Mouse (Mus musculus): ENCODE results near the gene Bag6. TPM values are rescaled to one million over a fixed set of nuclear protein-coding genes. Genes with fewer than 3 reads are reported as not detected.
A peak's percentile ranks its signal among the peaks of the same experiment; 100 is the strongest.

Bag6 gene
- polyA plus RNA-seq, 1 experiment from 2014 or later, result 84.0 TPM

- Histone ChIP-seq H3K9ac (replicated peaks) (no peak within 1 kb of the TSS), H3K4me3 (peak within 1 kb of the TSS; percentile 40)
- ATAC-seq (ENCODE audit: low FRiP score, low read depth), result no peak
Measured at GRCm38 (mm10) chr17:35193881-35194843, 59.2 kb downstream of the Bag6 start, which contains the start of gene Ltb. Gene Ltb (plus strand): TSS chr17:35194439.

GRCm38 (mm10) chr17:35194844-35195630 lies 60.1 kb downstream of the Bag6 start:
- peaks cover 40% of the 10 kb centered on the region for H3K27me3 ChIP-seq
- H3K4me1 ChIP-seq, result peaks cover 11% of the 10 kb centered on the region
- peak overlapping the region; percentile 70 for H3K4me2 ChIP-seq (replicated peaks)
- no peak overlapping the region for H3K27ac ChIP-seq (replicated peaks)
- H3K4me3 ChIP-seq, result peak overlapping the region; percentile 40
- H3K36me3 ChIP-seq, result no peaks in the 10 kb centered on the region
- 45% methylated on average over 19 of the region's 19 CpGs for WGBS
- H3K9ac ChIP-seq (replicated peaks), result peak overlapping the region; percentile 40; the same call in 1 of the 2 replicates
- H3K9me3 ChIP-seq, result no peaks in the 10 kb centered on the region
- 0 out of 2 replicates have a peak, but pooled peaks have one; percentile 27 for ATAC-seq (ENCODE audit: low FRiP score, low read depth)

More at GRCm38 (mm10) chr17:35193881-35194843, 59.2 kb downstream of the Bag6 start, which contains the start of gene Ltb:
- 74% methylated on average over 28 of the region's 28 CpGs for WGBS
- H3K4me1 ChIP-seq, result peaks cover 11% of the 10 kb centered on the region
- H3K27me3 ChIP-seq, result peaks cover 39% of the 10 kb centered on the region
- H3K36me3 ChIP-seq, result no peaks in the 10 kb centered on the region
- peak within 1 kb of the TSS; percentile 70 for H3K4me2 ChIP-seq (replicated peaks)
- H3K9me3 ChIP-seq, result no peaks in the 10 kb centered on the region
- no peak within 1 kb of the TSS for H3K27ac ChIP-seq (replicated peaks)

- H3K4me1 ChIP-seq, result peaks cover 11% of the 10 kb centered on the region
- no peak overlapping the region for H3K27ac ChIP-seq (replicated peaks)
- WGBS, result 2% methylated on average over 65 of the region's 66 CpGs
- no peaks in the 10 kb centered on the region for H3K9me3 ChIP-seq
- H3K4me2 ChIP-seq (replicated peaks), result peak overlapping the region; percentile 70
- H3K36me3 ChIP-seq, result no peaks in the 10 kb centered on the region
- peaks cover 48% of the 10 kb centered on the region for H3K27me3 ChIP-seq
- peak overlapping the region; percentile 40; the same call in 1 of the 2 replicates for H3K9ac ChIP-seq (replicated peaks)
- H3K4me3 ChIP-seq, result peak overlapping the region; percentile 40
- 0 out of 2 replicates have a peak, but pooled peaks have one; percentile 69 for ATAC-seq (ENCODE audit: low FRiP score, low read depth)
Measured at GRCm38 (mm10) chr17:35195631-35196320, 60.8 kb downstream of the Bag6 start.

- H3K9me3 ChIP-seq, result no peaks in the 10 kb centered on the region
- 29% methylated on average over 9 of the region's 9 CpGs for WGBS
- H3K4me1 ChIP-seq, result peaks cover 11% of the 10 kb centered on the region
- H3K4me2 ChIP-seq (replicated peaks), result peak overlapping the region; percentile 70
- no peak overlapping the region for H3K9ac ChIP-seq (replicated peaks)
- peaks cover 53% of the 10 kb centered on the region for H3K27me3 ChIP-seq
- no peak overlapping the region for H3K27ac ChIP-seq (replicated peaks)
- H3K4me3 ChIP-seq, result peak overlapping the region; percentile 40
- ATAC-seq (ENCODE audit: low FRiP score, low read depth), result no peak
- H3K36me3 ChIP-seq, result no peaks in the 10 kb centered on the region
Measured at GRCm38 (mm10) chr17:35196321-35196641, 61.3 kb downstream of the Bag6 start.

Small RNAs within 50 kb of the gene (microRNA-seq; reads per million reads assigned to microRNA genes)
- gene Mir6973a, result not detected

Other genes starting within 250 kb of the Bag6 start
- 0.86 and 2.1 TPM in 2 replicates for gene C2, start 236.9 kb upstream of the Bag6 start, polyA plus RNA-seq (2016; fragmentation: Nextera tagmentation; extraction: Ambion mirVana)
- gene Ehmt2, start 236.7 kb upstream of the Bag6 start, polyA plus RNA-seq (2016; fragmentation: Nextera tagmentation; extraction: Ambion mirVana), result 113 and 120 TPM in 2 replicates
- 0.08 and 0.13 TPM in 2 replicates for gene Slc44a4, start 220.7 kb upstream of the Bag6 start, polyA plus RNA-seq (2016; fragmentation: Nextera tagmentation; extraction: Ambion mirVana)
- gene Neu1, start 203.9 kb upstream of the Bag6 start, polyA plus RNA-seq (2016; fragmentation: Nextera tagmentation; extraction: Ambion mirVana), result 20.4 and 20.7 TPM in 2 replicates
- gene Hspa1b, start 175.9 kb upstream of the Bag6 start, polyA plus RNA-seq (2016; fragmentation: Nextera tagmentation; extraction: Ambion mirVana), result 0.22 TPM in 1 of 2 replicates, not detected in the other
- gene Gm20481, start 165.3 kb upstream of the Bag6 start, polyA plus RNA-seq (2016; fragmentation: Nextera tagmentation; extraction: Ambion mirVana), result not detected in 2 replicates
- 2.3 and 2.8 TPM in 2 replicates for gene Hspa1a, start 163.0 kb upstream of the Bag6 start, polyA plus RNA-seq (2016; fragmentation: Nextera tagmentation; extraction: Ambion mirVana)
- 1.1 and 1.7 TPM in 2 replicates for gene Hspa1l, start 162.5 kb upstream of the Bag6 start, polyA plus RNA-seq (2016; fragmentation: Nextera tagmentation; extraction: Ambion mirVana)
- 188 and 202 TPM in 2 replicates for gene Lsm2, start 153.3 kb upstream of the Bag6 start, polyA plus RNA-seq (2016; fragmentation: Nextera tagmentation; extraction: Ambion mirVana)
- gene Vars, start 134.2 kb upstream of the Bag6 start, polyA plus RNA-seq (2016; fragmentation: Nextera tagmentation; extraction: Ambion mirVana), result 139 and 142 TPM in 2 replicates
- gene Vwa7, start 118.6 kb upstream of the Bag6 start, polyA plus RNA-seq (2016; fragmentation: Nextera tagmentation; extraction: Ambion mirVana), result 0.14 and 0.23 TPM in 2 replicates
- gene Sapcd1, start 107.2 kb upstream of the Bag6 start, polyA plus RNA-seq (2016; fragmentation: Nextera tagmentation; extraction: Ambion mirVana), result 5.2 and 6.8 TPM in 2 replicates
- gene Msh5, start 88.4 kb upstream of the Bag6 start, polyA plus RNA-seq (2016; fragmentation: Nextera tagmentation; extraction: Ambion mirVana), result 6.9 and 7.6 TPM in 2 replicates
- 145 and 165 TPM in 2 replicates for gene Clic1, start 85.2 kb upstream of the Bag6 start, polyA plus RNA-seq (2016; fragmentation: Nextera tagmentation; extraction: Ambion mirVana)
- gene Ddah2, start 76.1 kb upstream of the Bag6 start, polyA plus RNA-seq (2016; fragmentation: Nextera tagmentation; extraction: Ambion mirVana), result 595 and 615 TPM in 2 replicates
- not detected in 2 replicates for gene Ly6g6c, start 69.8 kb upstream of the Bag6 start, polyA plus RNA-seq (2016; fragmentation: Nextera tagmentation; extraction: Ambion mirVana)
- 0.52 and 0.93 TPM in 2 replicates for gene Mpig6b, start 69.0 kb upstream of the Bag6 start, polyA plus RNA-seq (2016; fragmentation: Nextera tagmentation; extraction: Ambion mirVana)
- 0.24 TPM in 1 of 2 replicates, not detected in the other for gene Ly6g6e, start 58.3 kb upstream of the Bag6 start, polyA plus RNA-seq (2016; fragmentation: Nextera tagmentation; extraction: Ambion mirVana)
- gene Ly6g6d, start 57.1 kb upstream of the Bag6 start, polyA plus RNA-seq (2016; fragmentation: Nextera tagmentation; extraction: Ambion mirVana), result 1.1 and 1.7 TPM in 2 replicates
- gene Ly6g6f, start 49.6 kb upstream of the Bag6 start, polyA plus RNA-seq (2016; fragmentation: Nextera tagmentation; extraction: Ambion mirVana), result 0.47 TPM in 2 replicates
- gene Abhd16a, start 45.9 kb upstream of the Bag6 start, polyA plus RNA-seq (2016; fragmentation: Nextera tagmentation; extraction: Ambion mirVana), result 69.0 and 72.3 TPM in 2 replicates
- gene Ly6g5c, start 26.9 kb upstream of the Bag6 start, polyA plus RNA-seq (2016; fragmentation: Nextera tagmentation; extraction: Ambion mirVana), result not detected in 2 replicates
- gene Ly6g5b, start 19.8 kb upstream of the Bag6 start, polyA plus RNA-seq (2016; fragmentation: Nextera tagmentation; extraction: Ambion mirVana), result 1.0 and 1.5 TPM in 2 replicates
- gene Gpank1, start 13.7 kb upstream of the Bag6 start, polyA plus RNA-seq (2016; fragmentation: Nextera tagmentation; extraction: Ambion mirVana), result 22.2 and 26.4 TPM in 2 replicates
- gene Csnk2b, start 13.1 kb upstream of the Bag6 start, polyA plus RNA-seq (2016; fragmentation: Nextera tagmentation; extraction: Ambion mirVana), result 279 TPM in 2 replicates
- 8.0 and 9.1 TPM in 2 replicates for gene D17H6S53E, start 8.8 kb upstream of the Bag6 start, polyA plus RNA-seq (2016; fragmentation: Nextera tagmentation; extraction: Ambion mirVana)
- 0.65 and 1.5 TPM in 2 replicates for gene Apom, start 3.1 kb upstream of the Bag6 start, polyA plus RNA-seq (2016; fragmentation: Nextera tagmentation; extraction: Ambion mirVana)
- gene Prrc2a, start 29.7 kb downstream of the Bag6 start, polyA plus RNA-seq (2016; fragmentation: Nextera tagmentation; extraction: Ambion mirVana), result 236 and 239 TPM in 2 replicates
- gene Aif1, start 40.9 kb downstream of the Bag6 start, polyA plus RNA-seq (2016; fragmentation: Nextera tagmentation; extraction: Ambion mirVana), result 7.7 and 8.2 TPM in 2 replicates
- gene Lst1, start 53.3 kb downstream of the Bag6 start, polyA plus RNA-seq (2016; fragmentation: Nextera tagmentation; extraction: Ambion mirVana), result 4.7 and 9.9 TPM in 2 replicates
- gene Ltb, start 59.3 kb downstream of the Bag6 start, polyA plus RNA-seq (2016; fragmentation: Nextera tagmentation; extraction: Ambion mirVana), result 0.48 and 0.62 TPM in 2 replicates
- not detected in 2 replicates for gene Tnf, start 66.8 kb downstream of the Bag6 start, polyA plus RNA-seq (2016; fragmentation: Nextera tagmentation; extraction: Ambion mirVana)
- not detected in 2 replicates for gene Lta, start 70.2 kb downstream of the Bag6 start, polyA plus RNA-seq (2016; fragmentation: Nextera tagmentation; extraction: Ambion mirVana)
- 0.38 TPM in 1 of 2 replicates, not detected in the other for gene Gm16181, start 85.7 kb downstream of the Bag6 start, polyA plus RNA-seq (2016; fragmentation: Nextera tagmentation; extraction: Ambion mirVana)
- gene Atp6v1g2, start 98.5 kb downstream of the Bag6 start, polyA plus RNA-seq (2016; fragmentation: Nextera tagmentation; extraction: Ambion mirVana), result 18.8 and 19.6 TPM in 2 replicates
- 10.9 and 11.4 TPM in 2 replicates for gene Nfkbil1, start 100.6 kb downstream of the Bag6 start, polyA plus RNA-seq (2016; fragmentation: Nextera tagmentation; extraction: Ambion mirVana)
- 565 and 579 TPM in 2 replicates for gene Ddx39b, start 106.6 kb downstream of the Bag6 start, polyA plus RNA-seq (2016; fragmentation: Nextera tagmentation; extraction: Ambion mirVana)
- gene H2-D1, start 127.6 kb downstream of the Bag6 start, polyA plus RNA-seq (2016; fragmentation: Nextera tagmentation; extraction: Ambion mirVana), result 45.5 and 47.8 TPM in 2 replicates
- gene H2-Q1, start 185.2 kb downstream of the Bag6 start, polyA plus RNA-seq (2016; fragmentation: Nextera tagmentation; extraction: Ambion mirVana), result 0.08 and 0.17 TPM in 2 replicates
- gene H2-Q2, start 207.1 kb downstream of the Bag6 start, polyA plus RNA-seq (2016; fragmentation: Nextera tagmentation; extraction: Ambion mirVana), result 0.15 and 0.20 TPM in 2 replicates
- gene H2-Q4, start 244.4 kb downstream of the Bag6 start, polyA plus RNA-seq (2016; fragmentation: Nextera tagmentation; extraction: Ambion mirVana), result 1.9 and 2.3 TPM in 2 replicates

Measured in midbrain, embryonic 12.5 days (tissue).